8 mouse cellular contexts compared by ENCODE assay signal in the genomic region with DNA sequence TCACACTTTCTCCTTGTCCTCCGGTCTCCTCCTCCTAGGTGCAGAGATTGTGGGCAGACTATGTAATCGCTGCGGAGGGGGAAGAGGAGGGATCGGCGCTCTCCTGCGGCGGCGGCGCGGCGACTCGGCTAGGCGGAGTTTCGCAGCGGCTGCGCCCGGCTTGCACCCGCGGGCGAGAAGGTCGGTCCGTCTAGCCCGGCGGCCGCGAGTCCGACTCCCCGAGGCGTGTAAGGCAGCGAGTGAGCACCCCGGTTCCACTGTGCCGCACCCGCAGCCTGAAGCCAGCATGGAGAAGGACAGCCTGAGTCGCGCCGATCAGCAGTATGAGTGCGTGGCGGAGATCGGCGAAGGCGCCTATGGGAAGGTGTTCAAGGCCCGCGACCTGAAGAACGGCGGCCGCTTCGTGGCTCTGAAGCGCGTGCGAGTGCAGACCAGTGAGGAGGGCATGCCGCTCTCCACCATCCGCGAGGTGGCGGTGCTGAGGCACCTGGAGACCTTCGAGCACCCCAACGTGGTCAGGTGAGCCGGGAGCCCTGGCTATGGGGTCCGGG. TPM values are rescaled to one million over a fixed set of nuclear protein-coding genes. Genes with fewer than 3 reads are reported as not detected.
DNase-seq lines count a peak whose midpoint lies in the region; ATAC-seq lines count a peak whose summit lies in the region.

No protein-coding gene starts in this region.

- H3K36me3 ChIP-seq in intestine, embryonic 14.5 days (ENCODE audit: control insufficient read depth, insufficient read depth, low read length) = no peaks in the 10 kb centered on the region

- H3K4me3 ChIP-seq in intestine, embryonic 14.5 days (ENCODE audit: low read depth, low read length) = peak overlapping the region; percentile 65

- no peaks in the 10 kb centered on the region for H3K27me3 ChIP-seq in intestine, embryonic 14.5 days (replicated peaks; ENCODE audit: control insufficient read depth, insufficient read depth, low read length)

- intact Hi-C loops in left cerebral cortex, postnatal 36 days (cut with DNase I) = loop anchor here (5.0 kb wide), 1 partner anchor 38 kb away; no protein-coding TSS in a partner anchor

- DNase-seq in adrenal gland, adult (ENCODE audit: inconsistent age in 2 of 2, low spot score in 1 of 2) = peak; percentile 87 to 96
- peak; percentile 91 for DNase-seq in embryo, embryonic 10 days (ENCODE audit: low spot score)
- DNase-seq in gastrocnemius, postnatal 25 days = peak; percentile 60
- DNase-seq in intestine, embryonic 14.5 days (ENCODE audit: low spot score) = peak; percentile 89
- DNase-seq in left cerebral cortex, postnatal 36 days (ENCODE audit: low spot score in 2 of 2) = peak; percentile 71 to 78
- DNase-seq in mesoderm, embryonic 11.5 days (ENCODE audit: low read depth, low spot score) = peak; percentile 80
- peak; percentile 72 for DNase-seq in right cerebral cortex, postnatal 25 days
- peak; percentile 85 to 88 for DNase-seq in urinary bladder, postnatal 36 days (ENCODE audit: low spot score in 2 of 2)

- H3K4me2 ChIP-seq in intestine, embryonic 14.5 days (ENCODE audit: low read length) = peak overlapping the region; percentile 85

- peak; percentile 66 for ATAC-seq in intestine, embryonic 14.5 days (replicated peaks; ENCODE audit: low FRiP score, low TSS enrichment, low read depth)

- no peaks in the 10 kb centered on the region for H3K9me3 ChIP-seq in intestine, embryonic 14.5 days (ENCODE audit: control insufficient read depth, low read length)

- H3K9ac ChIP-seq in intestine, embryonic 14.5 days (ENCODE audit: low read length) = peak overlapping the region; percentile 79

- under 1% methylated on average over 55 of the region's 58 CpGs for WGBS in intestine, embryonic 14.5 days

- peak overlapping the region; percentile 88 for H3K27ac ChIP-seq in intestine, embryonic 14.5 days (ENCODE audit: low read depth)

- peaks cover 4% of the 10 kb centered on the region; the same call in 1 of the 2 replicates for H3K4me1 ChIP-seq in intestine, embryonic 14.5 days (replicated peaks; ENCODE audit: control insufficient read depth, insufficient read depth, low read length)

RNA-seq across cellular contexts. Expression of gene Cdk6, which starts 2.9 kb away (rescaled TPM):
- total RNA-seq in gastrocnemius, postnatal 25 days (2021) = 1 to 10 TPM; 2.8 to 3.5 TPM
- 39.6 and 41.3 TPM in 2 replicates for polyA plus RNA-seq in intestine, embryonic 14.5 days (2014; fragmentation: Nextera tagmentation; extraction: Ambion mirVana)
- total RNA-seq in left cerebral cortex, postnatal 36 days (2021) = 1 to 10 TPM; 2.1 to 4.0 TPM

Comparison
In these comparisons a context has a peak if more than half of its experiments do, and no peak if none do; other contexts are left out.
1. Peak in every context shown above with its lines: DNase-seq, ATAC-seq, H3K4me3 ChIP-seq and H3K27ac ChIP-seq.